7 mouse cellular contexts compared by ENCODE assay signal in the genomic region with DNA sequence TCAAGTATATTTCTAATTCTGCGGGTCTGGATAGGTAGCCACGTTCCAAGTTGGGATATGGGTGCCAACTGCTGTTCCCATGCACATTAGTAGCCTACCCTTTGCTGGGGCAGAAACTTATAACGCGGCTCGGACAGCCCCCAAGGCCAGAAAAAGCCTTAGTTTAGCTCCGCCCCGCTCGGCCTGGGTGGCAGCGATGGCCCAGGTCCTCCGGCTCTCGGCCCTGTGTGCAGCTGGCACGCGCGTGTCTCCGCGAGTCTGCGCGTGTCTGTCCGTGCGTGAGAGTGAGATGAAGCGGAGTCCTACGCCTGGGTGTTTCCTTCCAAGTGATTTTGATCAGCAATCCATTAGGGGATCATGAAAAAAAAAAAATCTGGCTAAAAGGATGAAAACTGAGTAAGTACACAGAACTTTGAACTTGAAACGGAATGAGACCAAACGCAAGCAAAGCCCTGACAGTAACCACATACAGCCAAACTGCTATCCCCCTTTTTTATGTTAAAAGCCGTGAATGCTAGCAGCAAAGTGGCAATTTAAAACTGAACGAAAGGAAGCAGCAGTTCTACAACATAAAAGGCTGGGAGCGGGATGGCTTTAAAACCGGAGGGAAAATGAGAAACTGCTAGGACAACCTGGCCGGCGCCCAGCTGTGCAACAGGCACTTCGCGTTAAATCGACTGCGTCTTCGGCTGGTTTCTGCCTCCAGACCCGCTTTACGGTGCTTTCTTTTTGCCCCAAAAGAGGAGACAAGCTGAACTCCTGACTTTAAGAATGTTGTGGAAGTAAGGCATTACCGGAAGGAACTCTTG. TPM values are rescaled to one million over a fixed set of nuclear protein-coding genes. Genes with fewer than 3 reads are reported as not detected.
DNase-seq lines count a peak whose midpoint lies in the region; ATAC-seq and TF ChIP-seq lines count a peak whose summit lies in the region.

A gene (plus strand): TSS at position 185 of the 809 bp plus-strand sequence.

- intact Hi-C loops in gastrocnemius, adult 2 months (cut with DNase I) = loop anchor here (1.0 to 5.0 kb wide), 2 partner anchors 36 to 85 kb away; no protein-coding TSS in a partner anchor

- peak; percentile 60; the same call in 1 of the 2 replicates for ATAC-seq in hindbrain, embryonic 14.5 days (ENCODE audit: low FRiP score)
- peak; percentile 71 for ATAC-seq in liver, embryonic 11.5 days (replicated peaks; ENCODE audit: low FRiP score)
- peak; percentile 64 for ATAC-seq in monocyte, adult 5-6 weeks (replicated peaks; ENCODE audit: insufficient number of reproducible peaks, low FRiP score, low TSS enrichment, poor library complexity, severe bottlenecking)

- H3K4me1 ChIP-seq in hindbrain, embryonic 14.5 days (replicated peaks; ENCODE audit: control insufficient read depth, insufficient read depth, low read length) = peaks cover 17% of the 10 kb centered on the region
- H3K4me1 ChIP-seq in liver, embryonic 11.5 days (replicated peaks; ENCODE audit: control insufficient read depth, insufficient read depth, low read length) = no peaks in the 10 kb centered on the region

- peak within 1 kb of the TSS; percentile 38; the same call in 1 of the 2 replicates for H3K9ac ChIP-seq in hindbrain, embryonic 14.5 days
- peak within 1 kb of the TSS; percentile 32 for H3K9ac ChIP-seq in liver, embryonic 11.5 days (ENCODE audit: low read depth, low read length)

- peak within 1 kb of the TSS; percentile 94 for H3K4me2 ChIP-seq in hindbrain, embryonic 14.5 days (replicated peaks)
- H3K4me2 ChIP-seq in liver, embryonic 11.5 days = peak within 1 kb of the TSS; percentile 73

- no peaks in the 10 kb centered on the region for H3K36me3 ChIP-seq in hindbrain, embryonic 14.5 days (replicated peaks; ENCODE audit: control insufficient read depth, insufficient read depth)
- H3K36me3 ChIP-seq in liver, embryonic 11.5 days (ENCODE audit: control insufficient read depth, insufficient read depth, low read length) = no peaks in the 10 kb centered on the region

- peak; percentile 82 for DNase-seq in ZHBTc4 (ENCODE audit: low read depth, low spot score)
- peak; percentile 32 to 37 for DNase-seq in cerebellum, adult 18-20 months
- peak; percentile 91 for DNase-seq in gastrocnemius, adult 2 months
- DNase-seq in hindbrain, embryonic 14.5 days (ENCODE audit: low spot score) = peak; percentile 29
- peak; percentile 62 for DNase-seq in liver, embryonic 11.5 days (ENCODE audit: low spot score)
- DNase-seq in testis, postnatal 10 days (ENCODE audit: low spot score) = peak; percentile 79

- H3K27me3 ChIP-seq in hindbrain, embryonic 14.5 days (ENCODE audit: control insufficient read depth, insufficient read depth, low read length) = peaks cover 31% of the 10 kb centered on the region
- peaks cover 9% of the 10 kb centered on the region for H3K27me3 ChIP-seq in liver, embryonic 11.5 days (replicated peaks; ENCODE audit: control insufficient read depth, insufficient read depth, low read length)

- WGBS in hindbrain, embryonic 14.5 days = under 1% methylated on average over 38 of the region's 38 CpGs
- WGBS in liver, embryonic 11.5 days = 1% methylated on average over 38 of the region's 38 CpGs

- TF ChIP-seq CTCF in gastrocnemius, adult 2 months (IDR thresholded peaks at IDR 0.05) = no peak

- no peaks in the 10 kb centered on the region for H3K9me3 ChIP-seq in hindbrain, embryonic 14.5 days (ENCODE audit: control insufficient read depth, low read length)
- no peaks in the 10 kb centered on the region for H3K9me3 ChIP-seq in liver, embryonic 11.5 days (ENCODE audit: control insufficient read depth, low read length)

- H3K4me3 ChIP-seq in gastrocnemius, adult 2 months = peak within 1 kb of the TSS; percentile 91
- H3K4me3 ChIP-seq in hindbrain, embryonic 14.5 days (replicated peaks; ENCODE audit: low read length) = peak within 1 kb of the TSS; percentile 41
- H3K4me3 ChIP-seq in liver, embryonic 11.5 days (ENCODE audit: low read depth, low read length) = peak within 1 kb of the TSS; percentile 45

- peak within 1 kb of the TSS; percentile 96 for H3K27ac ChIP-seq in gastrocnemius, adult 2 months
- no peak within 1 kb of the TSS for H3K27ac ChIP-seq in hindbrain, embryonic 14.5 days
- H3K27ac ChIP-seq in liver, embryonic 11.5 days (ENCODE audit: low read depth, low read length) = 0 out of 2 replicates have a peak within 1 kb of the TSS, but pooled peaks have one; percentile 9

RNA-seq across cellular contexts. Expression of the gene that starts here (rescaled TPM):
- 10 to 100 TPM; 22.4 to 24.5 TPM for total RNA-seq in gastrocnemius, adult 2 months (2021)
- polyA plus RNA-seq in hindbrain, embryonic 14.5 days (2014; fragmentation: Nextera tagmentation; extraction: Ambion mirVana) = 5.0 and 5.4 TPM in 2 replicates
- 6.9 TPM in 2 replicates for polyA plus RNA-seq in liver, embryonic 11.5 days (2014; fragmentation: Nextera tagmentation; extraction: Ambion mirVana)
- total RNA-seq in monocyte, adult 5-6 weeks (2017) = 0.49 to 1.8 TPM (median 1.6 TPM) in 3 replicates

Comparison
In these comparisons a context has a peak if more than half of its experiments do, and no peak if none do; other contexts are left out.
1. DNase-seq: peak in every context shown above with its lines; median percentile 91 in gastrocnemius, adult 2 months; 82 in ZHBTc4; 79 in testis, postnatal 10 days; 62 in liver, embryonic 11.5 days; 34 in cerebellum, adult 18-20 months; 29 in hindbrain, embryonic 14.5 days.
2. H3K4me3 ChIP-seq: peak in every context shown above with its lines; median percentile 91 in gastrocnemius, adult 2 months; 45 in liver, embryonic 11.5 days; 41 in hindbrain, embryonic 14.5 days.